Mouse (Mus musculus): Measurements from ENCODE around the gene Nr5a1.

Nr5a1 gene

GRCm38 (mm10) chr2:38714324-38714723 lies at the start of gene Nr5a1:
TSS of gene Nr5a1 (minus strand) at chr2:38714542.
- no peak for DNase-seq (ENCODE audit: low read depth in 2 of 2, low spot score in 2 of 2)

- DNase-seq (ENCODE audit: low read depth in 2 of 2, low spot score in 2 of 2): no peak
These were observed 25.5 kb upstream of the Nr5a1 start for GRCm38 (mm10) chr2:38739847-38740246.

- DNase-seq (ENCODE audit: low read depth in 2 of 2, low spot score in 2 of 2): peak; percentile 15 to 45
These were observed 25.1 kb upstream of the Nr5a1 start for GRCm38 (mm10) chr2:38739410-38739809.

DNA sequence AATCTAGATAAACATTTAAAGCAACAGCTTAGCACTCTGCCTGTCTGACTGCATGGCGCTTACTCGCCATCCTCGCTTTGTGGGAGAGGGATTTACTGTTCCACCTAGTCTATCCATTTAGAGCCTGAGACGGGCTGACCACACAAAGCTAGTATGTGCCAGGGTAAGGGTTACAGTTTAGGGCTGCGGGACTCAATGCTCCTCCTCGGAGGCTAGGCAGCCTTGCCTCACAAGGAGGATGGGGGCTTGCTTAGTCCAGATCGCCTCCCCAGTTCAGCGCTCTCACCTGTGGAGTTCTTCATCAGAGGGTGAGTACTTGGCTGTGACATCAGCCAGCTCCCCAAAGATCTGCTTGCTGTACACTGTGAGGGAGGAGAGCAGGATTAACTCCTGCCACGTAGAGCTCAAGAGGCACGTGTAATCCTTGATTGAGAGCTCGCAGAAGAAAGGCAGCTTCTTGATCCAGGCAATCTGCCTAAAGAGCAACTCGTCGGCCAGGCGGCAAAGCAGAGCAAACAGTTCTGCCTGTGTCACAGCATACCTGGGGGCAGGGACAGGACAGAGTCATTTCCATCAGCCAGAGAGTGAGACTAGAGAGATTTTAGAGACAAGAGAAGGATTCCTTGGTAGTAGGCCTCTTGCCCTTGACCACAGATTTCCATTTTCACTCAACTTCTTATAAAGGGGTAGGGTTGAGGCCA lies 24.4 kb upstream of the Nr5a1 start:
- no peak for DNase-seq (ENCODE audit: low read depth in 2 of 2, low spot score in 2 of 2)

- no peak for DNase-seq (ENCODE audit: low read depth in 2 of 2, low spot score in 2 of 2)
These were observed 21.4 kb upstream of the Nr5a1 start for GRCm38 (mm10) chr2:38735740-38736139.

- no peak for DNase-seq (ENCODE audit: low read depth in 2 of 2, low spot score in 2 of 2)
These were observed 20.4 kb upstream of the Nr5a1 start for GRCm38 (mm10) chr2:38734721-38735120.

DNA sequence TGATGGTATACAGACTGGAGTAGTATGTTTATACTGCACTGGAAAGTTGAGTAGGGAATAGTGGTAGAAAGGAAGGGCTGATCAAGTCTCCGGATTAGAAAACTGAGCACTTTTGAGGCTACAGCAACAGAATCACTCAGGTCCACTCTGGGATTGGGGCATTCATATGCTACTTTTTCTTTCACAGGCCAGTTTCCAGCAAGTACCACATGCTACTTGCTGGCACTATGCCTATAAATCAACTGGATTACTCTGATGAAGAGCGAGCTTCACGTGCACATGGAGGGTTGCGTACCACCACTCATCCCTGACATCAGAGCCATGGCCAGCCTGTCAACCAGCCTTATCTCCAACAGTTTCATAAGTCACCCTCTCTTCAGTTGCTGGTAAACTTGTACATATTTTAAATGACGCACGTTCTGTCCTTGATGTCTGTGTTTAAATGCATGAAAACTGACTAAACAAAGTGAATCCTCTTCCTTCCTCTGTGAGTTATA lies 16.0 kb upstream of the Nr5a1 start:
- DNase-seq (ENCODE audit: low read depth in 2 of 2, low spot score in 2 of 2): no peak

GRCm38 (mm10) chr2:38725427-38725826 lies 11.1 kb upstream of the Nr5a1 start:
- DNase-seq (ENCODE audit: low read depth in 2 of 2, low spot score in 2 of 2): no peak

DNA sequence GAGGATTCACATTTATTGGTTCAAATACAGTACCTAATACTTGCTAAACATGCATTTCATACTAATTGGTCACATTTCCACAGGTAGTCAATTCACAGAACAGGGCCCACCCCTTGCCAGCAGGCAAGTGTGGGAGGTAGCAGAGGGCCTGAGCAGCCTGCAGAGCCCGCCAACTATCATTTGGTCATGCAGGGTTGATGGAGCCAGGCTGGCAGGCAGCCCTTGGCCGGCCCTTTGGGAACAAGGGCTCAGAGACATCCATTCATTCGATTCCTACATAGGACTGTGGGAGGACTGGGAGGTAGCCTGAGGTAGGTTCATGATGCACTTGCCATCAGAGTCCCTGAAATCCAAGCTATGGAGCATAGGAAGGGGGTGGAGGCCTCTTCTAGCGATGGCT lies 9.0 kb upstream of the Nr5a1 start:
- DNase-seq (ENCODE audit: low read depth in 2 of 2, low spot score in 2 of 2): no peak

- DNase-seq (ENCODE audit: low read depth in 2 of 2, low spot score in 2 of 2): no peak
These were observed 7.7 kb upstream of the Nr5a1 start for GRCm38 (mm10) chr2:38722076-38722475.

DNA sequence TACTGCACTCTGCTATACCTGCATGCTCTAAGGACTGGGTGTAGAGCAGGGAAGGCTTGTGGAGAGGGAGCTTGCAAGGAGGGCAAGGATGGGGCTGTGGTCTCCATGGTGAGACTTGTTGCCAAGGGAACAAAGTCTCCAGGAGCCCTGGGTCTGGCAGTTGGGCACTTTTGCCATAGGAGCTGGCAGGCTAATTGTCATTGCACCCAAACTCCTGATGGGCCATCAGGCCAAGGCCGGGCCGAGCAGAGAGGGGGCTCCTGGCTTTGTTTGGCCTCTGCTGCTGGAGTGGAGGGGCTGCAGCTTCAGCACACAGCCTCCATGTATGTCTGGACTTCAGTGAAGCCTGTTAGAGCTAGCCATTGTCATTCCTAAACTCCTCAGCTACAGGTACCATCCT lies 6.3 kb upstream of the Nr5a1 start:
- no peak for DNase-seq (ENCODE audit: low read depth in 2 of 2, low spot score in 2 of 2)

GRCm38 (mm10) chr2:38719354-38719753 lies 5.0 kb upstream of the Nr5a1 start:
- DNase-seq (ENCODE audit: low read depth in 2 of 2, low spot score in 2 of 2): no peak

- DNase-seq (ENCODE audit: low read depth in 2 of 2, low spot score in 2 of 2): no peak
These were observed 4.3 kb upstream of the Nr5a1 start for GRCm38 (mm10) chr2:38718676-38719075.

DNA sequence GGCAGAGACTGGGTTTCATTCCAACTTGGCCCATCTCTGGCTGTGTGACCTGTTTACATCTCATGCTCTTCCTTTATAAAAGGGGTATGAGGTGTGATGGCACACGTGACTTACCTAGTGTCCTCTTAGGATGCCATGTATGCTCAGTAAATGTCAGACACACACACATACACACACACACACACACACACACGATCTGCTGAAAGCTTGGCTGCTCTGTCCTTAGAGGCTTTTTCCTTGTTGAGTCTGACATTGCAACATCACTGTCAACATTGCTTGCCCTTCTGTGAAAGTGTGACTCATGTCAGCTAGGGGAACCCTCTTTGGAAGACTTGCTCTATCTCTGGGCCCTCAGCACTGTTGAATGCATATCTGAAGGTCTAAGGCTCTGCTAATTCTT lies 3.1 kb upstream of the Nr5a1 start:
- DNase-seq (ENCODE audit: low read depth in 2 of 2, low spot score in 2 of 2): no peak

- DNase-seq (ENCODE audit: low read depth in 2 of 2, low spot score in 2 of 2): no peak
These were observed 746 bp downstream of the Nr5a1 start for GRCm38 (mm10) chr2:38713596-38713995.

- no peak for DNase-seq (ENCODE audit: low read depth in 2 of 2, low spot score in 2 of 2)
These were observed 1.6 kb downstream of the Nr5a1 start for GRCm38 (mm10) chr2:38712769-38713125.

DNA sequence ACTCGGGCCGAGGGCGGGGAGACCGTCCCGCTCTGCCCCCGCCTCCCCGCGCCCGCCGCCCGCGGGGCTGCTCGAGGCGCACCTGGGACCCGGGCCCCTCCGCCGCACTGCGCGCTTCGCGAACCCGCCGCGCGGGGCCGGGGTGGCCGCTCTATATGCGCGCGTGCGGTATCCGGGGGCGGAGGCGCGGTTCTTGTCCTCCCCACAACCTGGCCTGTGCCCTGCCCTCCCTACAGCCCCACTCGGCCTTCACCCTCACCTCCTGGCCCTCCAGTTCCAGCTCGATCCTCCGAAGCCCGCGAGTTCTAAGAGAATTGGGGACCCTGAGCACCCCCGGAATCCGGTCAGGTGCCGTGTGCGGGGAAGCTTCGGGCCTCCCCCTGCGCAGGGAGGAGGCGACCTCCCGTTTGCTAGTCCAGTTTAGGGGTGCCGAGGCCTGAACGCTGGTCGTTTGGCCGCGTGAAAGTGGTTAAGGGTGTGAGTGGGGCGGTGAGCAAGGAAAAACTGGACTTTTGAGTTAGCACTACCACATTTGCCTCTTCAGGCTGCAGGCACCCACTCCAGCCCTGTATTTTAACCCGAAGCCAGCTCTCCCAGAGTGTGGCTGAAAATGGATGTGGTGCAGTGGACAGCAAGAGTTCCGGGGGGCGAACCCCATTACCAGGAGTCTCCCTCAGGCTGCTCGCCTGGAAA lies 2.1 kb downstream of the Nr5a1 start:
- no peak for DNase-seq (ENCODE audit: low read depth in 2 of 2, low spot score in 2 of 2)

GRCm38 (mm10) chr2:38711421-38711861 lies 2.9 kb downstream of the Nr5a1 start:
- DNase-seq (ENCODE audit: low read depth in 2 of 2, low spot score in 2 of 2): no peak

DNA sequence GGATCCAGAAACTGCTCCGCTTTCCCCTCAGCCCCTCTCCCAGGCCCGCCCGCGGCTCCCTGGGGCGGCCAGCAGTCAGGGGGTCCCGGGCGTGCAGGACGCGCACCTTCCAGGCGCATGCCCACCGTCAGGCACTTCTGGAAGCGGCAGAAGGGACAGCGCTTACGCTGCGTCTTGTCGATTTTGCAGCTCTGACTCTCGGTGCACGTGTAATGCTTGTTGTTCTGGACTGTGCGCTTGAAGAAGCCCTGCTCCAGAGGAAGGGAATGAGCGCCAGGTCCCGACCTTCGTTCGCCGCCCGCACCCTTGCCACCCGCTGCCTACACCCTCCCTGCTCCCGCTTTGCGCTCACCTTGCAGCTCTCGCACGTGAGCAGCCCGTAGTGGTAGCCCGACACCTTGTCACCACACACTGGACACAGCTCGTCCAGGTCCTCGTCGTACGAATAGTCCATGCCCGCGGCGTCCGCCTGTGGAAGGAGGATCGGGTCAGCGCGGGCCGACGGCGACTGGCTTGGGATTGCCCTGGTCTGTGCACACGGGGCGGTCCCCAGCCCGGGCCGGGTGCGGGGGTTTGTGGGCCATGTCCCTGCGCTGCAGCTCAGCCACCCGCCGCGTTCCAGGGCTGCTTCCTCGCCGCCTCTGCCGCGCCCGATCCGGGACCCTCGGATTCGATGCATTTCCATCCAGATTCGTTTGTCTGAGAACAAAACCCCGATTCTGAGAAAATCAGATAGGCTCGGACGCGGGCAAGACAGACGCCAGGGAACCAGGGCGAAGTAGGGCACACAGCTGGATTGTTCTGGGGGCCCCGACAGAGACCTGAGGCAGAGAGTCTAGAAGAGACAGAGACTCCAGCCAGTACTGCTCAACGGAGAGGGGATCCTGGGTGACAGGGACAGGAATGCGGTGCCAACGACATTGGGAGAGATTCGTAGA lies 3.8 kb downstream of the Nr5a1 start:
- no peak for DNase-seq (ENCODE audit: low read depth in 2 of 2, low spot score in 2 of 2)

DNA sequence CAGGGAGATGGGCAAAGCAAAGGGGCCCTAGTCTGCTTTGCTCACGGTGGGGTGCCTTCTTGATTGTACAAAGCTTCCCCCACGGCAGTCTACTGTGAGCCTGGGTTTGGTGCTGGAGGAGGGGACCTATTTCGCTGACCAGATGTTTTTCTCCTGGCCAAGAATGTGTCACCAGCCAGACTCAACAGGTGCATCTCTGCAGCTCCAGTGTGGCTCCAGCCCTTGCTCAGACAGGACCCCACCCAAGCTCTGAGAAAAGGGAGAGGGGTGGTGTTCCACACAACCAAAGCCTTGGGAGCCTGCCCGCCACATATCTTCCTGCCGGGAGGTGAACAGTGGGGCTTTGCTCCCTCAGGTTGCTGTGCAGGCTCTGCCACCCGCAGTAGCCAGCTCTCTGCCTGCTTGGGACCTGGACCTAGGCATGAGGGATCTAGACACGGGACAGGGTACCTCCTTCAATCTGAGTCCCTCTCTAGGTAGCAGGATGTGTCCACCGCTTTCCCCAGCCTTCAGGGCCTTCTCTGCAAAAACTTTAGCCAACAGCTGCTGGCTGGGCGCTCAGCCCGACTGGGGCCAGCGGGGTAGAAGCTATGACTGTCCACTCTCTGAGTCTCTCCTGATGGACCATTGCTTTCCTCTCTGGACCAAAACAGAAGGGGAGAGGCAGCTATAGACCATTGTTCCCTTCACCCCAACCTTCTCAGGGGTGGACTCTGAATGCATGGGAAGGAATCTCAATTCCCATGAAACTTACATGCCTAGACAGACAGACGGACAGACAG lies 5.2 kb downstream of the Nr5a1 start:
- DNase-seq (ENCODE audit: low read depth in 2 of 2, low spot score in 2 of 2): no peak

DNA sequence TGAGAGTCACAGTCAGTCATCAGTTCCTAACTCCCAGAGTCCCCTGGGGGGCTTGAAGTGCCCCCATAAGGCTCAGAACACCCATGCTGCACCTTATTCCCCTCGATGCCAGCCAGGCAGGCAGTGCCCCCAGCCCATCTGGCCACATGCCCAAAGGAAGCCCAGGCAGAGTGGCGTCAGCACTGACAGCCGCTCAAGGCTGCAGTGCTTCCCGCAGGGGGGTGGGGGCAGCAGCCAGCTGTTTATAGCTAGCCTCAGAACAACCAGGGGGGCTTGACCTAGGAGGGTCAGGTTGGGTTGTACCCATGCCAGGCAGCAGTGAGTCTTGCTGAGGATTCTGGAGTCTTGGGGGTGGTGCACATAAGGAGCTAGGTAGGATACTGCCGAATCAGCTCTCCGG lies 7.7 kb downstream of the Nr5a1 start:
- no peak for DNase-seq (ENCODE audit: low read depth in 2 of 2, low spot score in 2 of 2)

All from CD8-positive naive resting alpha-beta T cell, adult 2 months (primary cell).